Mouse (Mus musculus): ENCODE results near the gene Hectd4. TPM values are rescaled to one million over a fixed set of nuclear protein-coding genes. Genes with fewer than 3 reads are reported as not detected.
A peak's percentile ranks its signal among the peaks of the same experiment; 100 is the strongest.
"Not testable (repeated sequence)": the region's sequence is repeated elsewhere in the genome, so short reads cannot be mapped to it uniquely, and the experiment has no call there.

Gene Hectd4
- total and polyA plus RNA-seq, 2 experiments from 2014 or later: 15.9 to 107 TPM

DNA sequence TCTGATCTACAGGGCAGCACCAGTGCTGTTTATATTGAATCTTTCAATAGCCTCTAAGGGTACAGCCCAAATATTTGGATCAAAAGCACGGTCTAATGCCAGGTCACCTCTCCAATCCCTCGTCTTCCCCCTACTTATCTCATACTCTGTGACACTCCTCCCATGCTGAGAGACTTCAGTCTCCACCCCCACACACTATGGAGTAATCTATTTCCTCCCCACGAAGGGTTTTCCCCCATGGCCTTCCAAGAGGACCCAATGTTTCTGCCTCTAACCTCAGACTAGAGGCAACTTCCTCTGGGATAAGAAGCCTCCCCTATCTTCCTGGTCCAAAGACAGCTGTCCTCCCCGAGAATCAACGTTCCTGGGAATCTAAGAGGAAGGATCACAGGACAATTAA, 23.3 kb upstream of the Hectd4 start:
- 59% methylated on average over 5 of the region's 5 CpGs for WGBS
- H3K9ac ChIP-seq (replicated peaks; ENCODE audit: low read length): no peak overlapping the region
- no peak overlapping the region for H3K4me2 ChIP-seq (ENCODE audit: low read depth, low read length)
- DNase-seq (ENCODE audit: low spot score) (no peak), ATAC-seq (no peak)
- H3K27me3 ChIP-seq (ENCODE audit: insufficient read depth, low read length): no peaks in the 10 kb centered on the region
- H3K9me3 ChIP-seq (ENCODE audit: low read length): no peaks in the 10 kb centered on the region
- H3K36me3 ChIP-seq (ENCODE audit: insufficient read depth, low read length): no peaks in the 10 kb centered on the region
- H3K4me1 ChIP-seq (ENCODE audit: insufficient read depth, low read length): no peaks in the 10 kb centered on the region
- H3K27ac ChIP-seq: no peak overlapping the region
- H3K4me3 ChIP-seq (ENCODE audit: low read length): no peak overlapping the region
- TF ChIP-seq CTCF (IDR thresholded peaks at IDR 0.05; ENCODE audit: low read depth): no peak

- Histone ChIP-seq H3K36me3 (ENCODE audit: insufficient read depth, low read length) (no peaks in the 10 kb centered on the region), H3K27ac (no peak overlapping the region), H3K9me3 (ENCODE audit: low read length) (no peaks in the 10 kb centered on the region), H3K4me3 (ENCODE audit: low read length) (no peak overlapping the region), H3K27me3 (ENCODE audit: insufficient read depth, low read length) (no peaks in the 10 kb centered on the region), H3K4me2 (ENCODE audit: low read depth, low read length) (no peak overlapping the region), H3K4me1 (ENCODE audit: insufficient read depth, low read length) (no peaks in the 10 kb centered on the region), H3K9ac (replicated peaks; ENCODE audit: low read length) (no peak overlapping the region)
- DNase-seq (ENCODE audit: low spot score): no peak
- WGBS: 81% methylated on average over 2 of the region's 2 CpGs
- TF ChIP-seq CTCF (IDR thresholded peaks at IDR 0.05; ENCODE audit: low read depth): no peak
- ATAC-seq: no peak
Observed at GRCm38 (mm10) chr5:121197337-121197736, 22.7 kb upstream of the Hectd4 start.

DNA sequence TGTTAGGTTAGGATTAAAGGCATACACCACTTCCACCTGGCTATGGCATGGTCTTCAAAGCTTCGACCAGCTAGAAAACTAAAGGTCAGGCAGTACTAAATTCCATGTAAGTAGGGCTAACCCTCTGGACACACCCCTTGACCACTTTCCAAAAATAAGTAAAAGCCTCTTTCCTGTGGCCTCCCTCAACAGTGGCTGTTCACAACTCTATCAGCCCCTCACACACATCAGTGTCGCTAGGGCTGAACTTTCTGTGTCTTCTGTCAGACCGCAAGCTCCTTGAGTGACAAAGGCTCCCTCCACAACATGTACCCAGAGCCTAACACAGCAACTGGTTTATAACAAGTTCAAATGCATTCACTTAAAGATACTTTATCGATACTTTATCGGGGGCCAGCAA, 21.6 kb upstream of the Hectd4 start:
- Histone ChIP-seq H3K36me3 (ENCODE audit: insufficient read depth, low read length) (no peaks in the 10 kb centered on the region), H3K4me2 (ENCODE audit: low read depth, low read length) (no peak overlapping the region), H3K27me3 (ENCODE audit: insufficient read depth, low read length) (no peaks in the 10 kb centered on the region), H3K9me3 (ENCODE audit: low read length) (no peaks in the 10 kb centered on the region), H3K27ac (no peak overlapping the region), H3K9ac (replicated peaks; ENCODE audit: low read length) (no peak overlapping the region), H3K4me3 (ENCODE audit: low read length) (no peak overlapping the region), H3K4me1 (ENCODE audit: insufficient read depth, low read length) (no peaks in the 10 kb centered on the region)
- no peak for TF ChIP-seq CTCF (IDR thresholded peaks at IDR 0.05; ENCODE audit: low read depth)
- no peak for DNase-seq (ENCODE audit: low spot score)
- WGBS: 88% methylated on average over 5 of the region's 5 CpGs
- ATAC-seq: no peak

DNA sequence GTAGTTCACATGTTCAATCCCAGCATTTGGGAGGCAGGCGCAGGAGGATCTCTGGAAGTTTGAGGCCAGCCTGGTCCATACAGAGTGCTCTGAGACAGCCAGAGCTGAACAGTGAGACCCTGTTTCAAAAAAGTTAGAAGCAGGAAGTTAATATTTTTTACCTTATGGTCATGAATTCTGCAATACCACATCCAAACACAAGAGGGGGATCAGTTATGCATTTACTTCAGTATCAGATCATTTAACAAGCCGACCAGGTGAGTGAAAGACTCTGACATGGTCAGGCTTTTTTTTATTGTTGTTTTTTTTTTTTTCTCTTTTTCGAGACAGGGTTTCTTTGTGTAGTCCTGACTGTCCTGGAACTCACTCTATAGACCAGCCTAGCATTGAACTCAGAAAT, 18.3 kb upstream of the Hectd4 start:
- Histone ChIP-seq H3K27ac (no peak overlapping the region), H3K36me3 (ENCODE audit: insufficient read depth, low read length) (peaks cover 8% of the 10 kb centered on the region), H3K4me1 (ENCODE audit: insufficient read depth, low read length) (no peaks in the 10 kb centered on the region), H3K4me2 (ENCODE audit: low read depth, low read length) (no peak overlapping the region), H3K9me3 (ENCODE audit: low read length) (no peaks in the 10 kb centered on the region), H3K27me3 (ENCODE audit: insufficient read depth, low read length) (no peaks in the 10 kb centered on the region), H3K9ac (replicated peaks; ENCODE audit: low read length) (no peak overlapping the region), H3K4me3 (ENCODE audit: low read length) (no peak overlapping the region)
- 54% methylated on average over 3 of the region's 3 CpGs for WGBS
- DNase-seq (ENCODE audit: low spot score) (peak; percentile 80), ATAC-seq (no peak)
- TF ChIP-seq CTCF (IDR thresholded peaks at IDR 0.05; ENCODE audit: low read depth): peak; percentile 66

- H3K36me3 ChIP-seq (ENCODE audit: insufficient read depth, low read length): peaks cover 16% of the 10 kb centered on the region
- no peak for ATAC-seq
- no peak for TF ChIP-seq CTCF (IDR thresholded peaks at IDR 0.05; ENCODE audit: low read depth)
- 92% methylated on average over 1 of the region's 1 CpGs for WGBS
- no peak overlapping the region for H3K4me3 ChIP-seq (ENCODE audit: low read length)
- no peaks in the 10 kb centered on the region for H3K27me3 ChIP-seq (ENCODE audit: insufficient read depth, low read length)
- no peaks in the 10 kb centered on the region for H3K4me1 ChIP-seq (ENCODE audit: insufficient read depth, low read length)
- no peak overlapping the region for H3K9ac ChIP-seq (replicated peaks; ENCODE audit: low read length)
- no peaks in the 10 kb centered on the region for H3K9me3 ChIP-seq (ENCODE audit: low read length)
- DNase-seq (ENCODE audit: low spot score): no peak
- H3K4me2 ChIP-seq (ENCODE audit: low read depth, low read length): no peak overlapping the region
- no peak overlapping the region for H3K27ac ChIP-seq
Observed at GRCm38 (mm10) chr5:121202467-121202866, 17.6 kb upstream of the Hectd4 start.

GRCm38 (mm10) chr5:121204132-121205089, 15.6 kb upstream of the Hectd4 start, which contains the start of gene Rpl6:
TSS of gene Rpl6 (plus strand) at chr5:121204481.
- H3K27ac ChIP-seq: peak within 1 kb of the TSS; percentile 85
- H3K9ac ChIP-seq (replicated peaks; ENCODE audit: low read length): peak within 1 kb of the TSS; percentile 94
- WGBS: 2% methylated on average over 52 of the region's 52 CpGs

GRCm38 (mm10) chr5:121205537-121206130, 14.4 kb upstream of the Hectd4 start:
- 68% methylated on average over 8 of the region's 10 CpGs for WGBS
- H3K9ac ChIP-seq (replicated peaks; ENCODE audit: low read length): peak overlapping the region; percentile 94
- peak overlapping the region; percentile 82 for H3K4me2 ChIP-seq (ENCODE audit: low read depth, low read length)
- not testable (repeated sequence) for DNase-seq (ENCODE audit: low spot score); ATAC-seq; H3K27ac ChIP-seq; H3K27me3 ChIP-seq (ENCODE audit: insufficient read depth, low read length); H3K4me1 ChIP-seq (ENCODE audit: insufficient read depth, low read length); H3K9me3 ChIP-seq (ENCODE audit: low read length)
- peaks cover 39% of the 10 kb centered on the region for H3K36me3 ChIP-seq (ENCODE audit: insufficient read depth, low read length)
- peak overlapping the region; percentile 93 for H3K4me3 ChIP-seq (ENCODE audit: low read length)

More at GRCm38 (mm10) chr5:121204132-121205089, 15.6 kb upstream of the Hectd4 start, which contains the start of gene Rpl6:
- H3K9me3 ChIP-seq (ENCODE audit: low read length): no peaks in the 10 kb centered on the region
- no peak for TF ChIP-seq CTCF (IDR thresholded peaks at IDR 0.05; ENCODE audit: low read depth)
- ATAC-seq: peak; percentile 95
- H3K4me3 ChIP-seq (ENCODE audit: low read length): peak within 1 kb of the TSS; percentile 93
- DNase-seq (ENCODE audit: low spot score): peak; percentile 93
- peak within 1 kb of the TSS; percentile 82 for H3K4me2 ChIP-seq (ENCODE audit: low read depth, low read length)
- H3K4me1 ChIP-seq (ENCODE audit: insufficient read depth, low read length): no peaks in the 10 kb centered on the region
- no peaks in the 10 kb centered on the region for H3K27me3 ChIP-seq (ENCODE audit: insufficient read depth, low read length)
- peaks cover 30% of the 10 kb centered on the region for H3K36me3 ChIP-seq (ENCODE audit: insufficient read depth, low read length)

Data from hindbrain, postnatal 0 days (tissue).